Mouse (Mus musculus): ENCODE measurements around the gene Pip. TPM values are rescaled to one million over a fixed set of nuclear protein-coding genes. Genes with fewer than 3 reads are reported as not detected.

Pip gene
- not detected for total RNA-seq (2021)
- long read RNA-seq, experiment 1, result 0 reads
- long read RNA-seq, experiment 2, result 0 reads

DNA sequence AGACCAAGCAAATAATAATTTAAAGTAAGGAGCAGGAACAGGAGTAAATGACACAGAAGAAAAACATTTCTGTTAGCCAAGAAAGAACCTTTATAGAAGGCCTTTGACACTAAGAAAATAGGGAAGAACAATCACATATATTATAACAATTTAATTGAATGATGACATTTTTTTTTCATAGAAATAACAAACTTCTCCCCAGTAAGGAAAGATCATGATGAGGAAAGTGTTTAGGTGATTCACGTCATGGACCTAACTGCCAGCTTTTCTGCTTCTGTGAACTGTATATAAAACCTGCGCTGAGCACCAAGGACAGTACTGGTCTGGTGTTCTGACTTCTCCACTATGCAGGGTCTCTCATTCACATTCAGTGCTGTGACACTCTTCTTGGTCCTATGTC lies at the start of gene Pip:
Gene Pip, plus strand, starts transcription at position 301 of the 400 bp plus-strand sequence.
- no peak for DNase-seq (ENCODE audit: low spot score in 2 of 2)

DNA sequence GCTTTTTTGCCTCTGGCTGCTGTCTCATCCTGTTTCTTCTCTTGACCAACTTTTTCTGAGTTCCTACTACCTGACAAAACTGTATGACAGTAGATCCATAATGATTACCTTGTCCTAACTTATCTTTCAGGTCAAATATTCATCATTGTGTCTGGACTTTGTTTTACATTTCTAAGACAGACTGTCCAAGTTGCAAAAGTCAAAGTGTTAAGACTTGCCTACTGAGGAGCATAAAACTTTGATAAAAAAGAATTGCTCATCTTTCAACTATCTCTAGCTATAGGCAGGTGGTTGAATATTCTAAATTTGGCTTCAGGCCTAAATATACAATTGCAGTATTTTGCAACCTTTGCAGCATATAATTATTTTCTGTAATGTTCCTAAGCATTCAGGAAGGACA lies 23.2 kb upstream of the Pip start:
- no peak for DNase-seq (ENCODE audit: low spot score in 2 of 2)

DNA sequence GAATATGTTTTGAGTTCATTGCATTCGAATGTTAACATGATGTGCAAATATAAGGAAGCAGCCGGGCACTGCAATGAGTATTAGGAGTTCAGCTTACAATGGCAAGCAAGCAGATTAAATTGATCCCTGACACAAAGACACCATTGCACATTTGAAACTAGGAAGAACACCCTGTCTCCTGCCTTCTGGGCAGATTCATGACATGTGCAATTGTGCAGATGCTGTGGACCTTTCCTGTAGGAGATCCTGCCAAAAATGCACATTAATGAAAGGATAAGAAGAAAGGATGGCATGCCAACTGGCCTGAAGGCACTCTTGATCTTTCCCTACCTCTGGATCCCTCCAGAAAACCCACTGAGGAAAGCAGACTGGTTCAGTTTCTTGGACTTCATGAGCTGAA lies 17.8 kb upstream of the Pip start:
- no peak for DNase-seq (ENCODE audit: low spot score in 2 of 2)

DNA sequence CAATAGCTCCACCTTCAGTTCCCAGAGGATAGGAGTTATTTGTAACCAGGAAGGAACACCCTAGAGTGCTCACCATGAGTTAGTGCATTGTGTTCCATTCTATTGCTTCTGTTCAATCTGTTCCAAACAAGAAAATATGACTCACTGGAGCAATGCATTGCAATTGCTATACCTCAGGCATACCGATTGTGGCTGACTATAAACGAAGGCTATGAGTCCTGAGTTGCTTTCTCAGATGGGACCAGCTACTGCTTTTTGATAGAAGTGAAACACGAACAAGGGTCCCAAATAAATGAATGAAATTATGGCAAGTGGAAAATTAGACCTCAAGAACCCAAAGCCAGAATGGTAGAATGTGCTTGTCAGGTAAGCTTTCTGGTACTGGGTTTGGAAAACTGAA lies 5.4 kb downstream of the Pip start, which contains the start of gene Sval2:
Gene Sval2, plus strand, starts transcription at position 301 of the 400 bp plus-strand sequence.
- DNase-seq (ENCODE audit: low spot score in 2 of 2), result no peak

DNA sequence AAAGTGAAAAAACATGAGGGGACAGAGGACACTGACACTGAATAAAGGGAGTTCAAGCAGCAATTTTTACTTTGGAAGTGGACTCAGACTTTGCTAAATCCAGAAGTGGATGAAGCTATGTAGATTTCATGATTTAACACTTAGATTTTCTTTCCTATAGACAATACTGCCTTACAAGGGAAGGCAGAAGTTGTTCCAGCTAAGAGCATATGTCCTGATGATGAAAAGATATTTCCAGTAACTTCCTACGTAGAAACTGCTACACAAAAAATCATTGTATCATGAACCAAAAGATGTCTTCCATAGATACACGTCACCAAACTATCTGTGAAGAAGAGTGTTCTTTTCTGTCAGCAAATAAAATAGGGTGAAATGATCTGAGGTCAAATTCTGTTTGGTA lies 16.7 kb downstream of the Pip start:
- DNase-seq (ENCODE audit: low spot score in 2 of 2), result no peak

Other genes with a start within 250 kb of the Pip start
- gene Ephb6, start 242.1 kb upstream of the Pip start, total RNA-seq (2021), result 1 to 10 TPM; 5.1 to 5.8 TPM
- gene Trpv6, start 211.1 kb upstream of the Pip start, total RNA-seq (2021), result not detected
- gene Trpv5, start 166.8 kb upstream of the Pip start, total RNA-seq (2021), result not detected
- gene Llcfc1, start 163.1 kb upstream of the Pip start, total RNA-seq (2021), result not detected
- 1 to 10 TPM in 1 of 2 experiments, under 1 TPM in 1; 0.78 to 1.4 TPM for gene Kel, start 143.2 kb upstream of the Pip start, total RNA-seq (2021)
- not detected for gene Olfr459, start 72.4 kb upstream of the Pip start, total RNA-seq (2021)
- not detected for gene Sval2, start 5.5 kb downstream of the Pip start, total RNA-seq (2021)
- not detected for gene Sval1, start 104.1 kb downstream of the Pip start, total RNA-seq (2021)
- not detected for gene Sval3, start 120.6 kb downstream of the Pip start, total RNA-seq (2021)
- gene Sva, start 190.9 kb downstream of the Pip start, total RNA-seq (2021), result not detected